Mouse (Mus musculus) heart, adult 18-20 months (tissue): ENCODE measurements around the gene Ttc7. TPM values are rescaled to one million over a fixed set of nuclear protein-coding genes. Genes with fewer than 3 reads are reported as not detected.

Experiments
- DNase-seq, 2 experiments: peaks; one replicate each; pipeline ENCODE4 v3.0.0; 2021 to 2022; ENCODE audit warnings: mixed read lengths in 1 of 2
- total RNA-seq, 2 experiments: library from RNA; stranded (reverse); gene quantifications; 2 replicates each; pipeline ENCODE4 v1.2.3; 2021

Ttc7 gene
- total RNA-seq, 2 experiments from 2014 or later = 26.2 to 32.1 TPM

DNA sequence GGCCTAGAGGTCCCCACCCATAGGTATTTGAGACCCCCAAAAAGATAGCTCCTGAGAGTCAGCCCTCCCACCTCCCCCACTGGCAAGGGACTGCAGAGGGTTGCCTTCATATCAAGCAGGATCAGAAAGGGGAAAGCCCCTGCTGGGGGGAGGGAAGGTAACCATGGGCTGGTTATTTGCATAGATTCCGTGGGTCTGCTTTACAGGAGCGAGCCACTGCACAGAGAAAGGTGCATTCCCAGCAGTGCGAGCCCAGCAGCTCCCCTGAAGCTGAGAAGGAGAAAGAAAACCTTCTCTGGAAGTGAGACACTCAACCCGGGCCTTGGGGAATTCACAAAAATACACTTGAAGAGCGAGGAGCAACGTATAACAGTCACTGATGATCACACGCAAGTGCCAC is 135.4 kb downstream of the Ttc7 start:
- DNase-seq = no peak

DNA sequence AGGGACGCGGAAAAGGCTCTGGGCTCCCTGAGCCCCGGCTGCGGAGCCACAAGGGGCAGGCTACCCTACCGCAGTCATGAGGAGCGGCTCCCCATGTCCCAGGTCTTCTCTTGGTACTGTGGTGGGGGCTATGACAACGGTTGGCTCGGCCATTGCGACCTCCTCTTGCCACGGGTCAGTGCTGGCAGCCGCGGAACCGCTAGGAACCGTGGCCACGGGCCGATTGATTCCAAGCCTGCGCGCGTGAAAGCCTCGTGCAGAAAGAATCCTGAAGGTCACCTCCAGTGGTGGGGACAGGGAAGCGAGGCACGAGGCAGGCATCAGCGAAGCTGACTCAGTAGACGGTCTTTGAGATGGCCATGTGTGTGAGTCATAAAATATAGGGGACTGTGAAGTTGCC is 144.8 kb downstream of the Ttc7 start, which contains the start of gene Stpg4:
TSS of gene Stpg4 (minus strand) at position 231 of the 400 bp plus-strand sequence.
- DNase-seq = no peak

DNA sequence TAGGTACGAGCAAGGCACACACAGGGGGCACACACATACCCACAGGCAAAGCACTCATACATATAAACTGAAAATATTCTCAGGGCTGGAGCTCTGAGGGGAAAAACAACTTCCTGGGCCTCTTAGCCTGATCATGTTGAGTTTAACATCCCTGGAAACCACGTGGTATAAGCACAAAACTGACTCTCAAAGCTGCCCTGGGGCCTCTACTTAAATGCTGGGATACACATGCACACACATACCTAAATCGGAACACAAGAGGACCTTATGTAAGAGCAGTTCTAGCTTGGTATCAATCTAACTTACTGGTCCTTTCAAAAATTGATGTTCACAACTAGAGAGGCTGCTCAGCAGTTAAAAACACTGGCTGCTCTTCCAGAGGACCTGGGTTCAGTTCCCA is 146.7 kb downstream of the Ttc7 start:
- DNase-seq = no peak

Other genes starting within 250 kb of the Ttc7 start
- 10 to 100 TPM; 27.6 to 30.0 TPM for gene Socs5, start 175.2 kb upstream of the Ttc7 start, total RNA-seq
- gene Mcfd2, start 17.0 kb upstream of the Ttc7 start, total RNA-seq = 10 to 100 TPM; 55.6 to 60.2 TPM
- gene Stpg4, start 144.9 kb downstream of the Ttc7 start, total RNA-seq = not detected
- 100 to 1,000 TPM; 153 TPM for gene Calm2, start 164.0 kb downstream of the Ttc7 start, total RNA-seq